Mouse (Mus musculus) gastrocnemius, adult 2 months (tissue): ENCODE results near the gene Pip4k2b. TPM values are rescaled to one million over a fixed set of nuclear protein-coding genes. Genes with fewer than 3 reads are reported as not detected.
A peak's percentile ranks its signal among the peaks of the same experiment; 100 is the strongest.

Source experiments
- DNase-seq: peaks from one replicate; pipeline ENCODE4 v3.0.0; 2022
- H3K27ac ChIP-seq: fragments of 200-600 bp; 2 replicates; pipeline ENCODE4 v1.8.1; 2022; ENCODE audit warnings: mild to moderate bottlenecking
- H3K4me3 ChIP-seq: fragments of 200-600 bp; 2 replicates; pipeline ENCODE4 v1.8.1; 2022; ENCODE audit warnings: mild to moderate bottlenecking, moderate library complexity
- CTCF ChIP-seq: fragments of 200-600 bp; IDR thresholded peaks from 2 replicates; pipeline ENCODE4 v1.8.1; 2022; ENCODE audit warnings: antibody characterized with exemption, mild to moderate bottlenecking, moderate library complexity
- intact Hi-C: fragments of 180-260 bp; cut with DNase I; formaldehyde crosslinking; loops from one replicate; pipeline ENCODE4 v1.15.1; 2025
- microRNA-seq: library from miRNA; unstranded; fragments of <30 nt; microRNA quantifications from one replicate; pipeline ENCODE4 v1.2.0, GENCODE M21; 2021
- total RNA-seq, 2 experiments: library from RNA; stranded (reverse); gene quantifications; 2 replicates each; pipeline ENCODE4 v1.2.3; 2021

Gene Pip4k2b
- total RNA-seq, 2 experiments from 2014 or later = 59.3 to 66.2 TPM

- intact Hi-C loops = no loop called here
These were observed 67.1 kb downstream of the Pip4k2b start for GRCm38 (mm10) chr11:97677381-97677780.

GRCm38 (mm10) chr11:97676050-97676754 lies 68.3 kb downstream of the Pip4k2b start:
- no peak overlapping the region for H3K4me3 ChIP-seq
- no peak for DNase-seq
- H3K27ac ChIP-seq = no peak overlapping the region
- TF ChIP-seq CTCF = no peak
- intact Hi-C loops = no loop called here

More at GRCm38 (mm10) chr11:97677381-97677780, 67.1 kb downstream of the Pip4k2b start:
- no peak for TF ChIP-seq CTCF
- DNase-seq = no peak
- Histone ChIP-seq H3K27ac (no peak overlapping the region), H3K4me3 (no peak overlapping the region)

- no peak overlapping the region for H3K4me3 ChIP-seq
- no peak for DNase-seq
- intact Hi-C loops = no loop called here
- TF ChIP-seq CTCF = no peak
- no peak overlapping the region for H3K27ac ChIP-seq
These were observed 71.4 kb downstream of the Pip4k2b start for GRCm38 (mm10) chr11:97673148-97673547.

- no peak overlapping the region for H3K4me3 ChIP-seq
- peak overlapping the region; percentile 84; the same call in 1 of the 2 replicates for H3K27ac ChIP-seq
- intact Hi-C loops = no loop called here
- DNase-seq = no peak
- no peak for TF ChIP-seq CTCF
These were observed 73.4 kb downstream of the Pip4k2b start for GRCm38 (mm10) chr11:97671177-97671527.

- DNase-seq = peak; percentile 67
- Histone ChIP-seq H3K27ac (peak overlapping the region; percentile 84), H3K4me3 (peak overlapping the region; percentile 51)
- TF ChIP-seq CTCF = peak; percentile 16
- intact Hi-C loops = no loop called here
These were observed 74.0 kb downstream of the Pip4k2b start for GRCm38 (mm10) chr11:97670234-97671176.

- intact Hi-C loops = no loop called here
- DNase-seq = peak; percentile 85
- Histone ChIP-seq H3K27ac (peak overlapping the region; percentile 85), H3K4me3 (peak overlapping the region; percentile 57)
- no peak for TF ChIP-seq CTCF
These were observed 74.7 kb downstream of the Pip4k2b start for GRCm38 (mm10) chr11:97669829-97670228.

- intact Hi-C loops = no loop called here
- peak overlapping the region; percentile 85 for H3K27ac ChIP-seq
- peak; percentile 67 for DNase-seq
- no peak for TF ChIP-seq CTCF
- peak overlapping the region; percentile 57 for H3K4me3 ChIP-seq
These were observed 75.2 kb downstream of the Pip4k2b start for GRCm38 (mm10) chr11:97669268-97669667.

GRCm38 (mm10) chr11:97668160-97668559 lies 76.3 kb downstream of the Pip4k2b start:
- peak overlapping the region; percentile 15; the same call in 1 of the 2 replicates for H3K4me3 ChIP-seq
- peak; percentile 82 for DNase-seq
- TF ChIP-seq CTCF = no peak
- intact Hi-C loops = no loop called here
- H3K27ac ChIP-seq = peak overlapping the region; percentile 85

- no peak overlapping the region for H3K4me3 ChIP-seq
- TF ChIP-seq CTCF = no peak
- peak overlapping the region; percentile 85 for H3K27ac ChIP-seq
- DNase-seq = no peak
- intact Hi-C loops = no loop called here
These were observed 77.7 kb downstream of the Pip4k2b start for GRCm38 (mm10) chr11:97666794-97667193.

GRCm38 (mm10) chr11:97666221-97666620 lies 78.3 kb downstream of the Pip4k2b start:
- Histone ChIP-seq H3K4me3 (no peak overlapping the region), H3K27ac (no peak overlapping the region)
- no peak for DNase-seq
- TF ChIP-seq CTCF = peak; percentile 44
- intact Hi-C loops = no loop called here

- intact Hi-C loops = loop anchor here (2.0 kb wide), 1 partner anchor 19 kb away; the partner anchor contains the start of gene Cisd3
- no peak for DNase-seq
- H3K27ac ChIP-seq = 0 out of 2 replicates have a peak overlapping the region, but pooled peaks have one; percentile 92
- H3K4me3 ChIP-seq = no peak overlapping the region
- no peak for TF ChIP-seq CTCF
These were observed 79.1 kb downstream of the Pip4k2b start for GRCm38 (mm10) chr11:97665431-97665830.

Small RNA genes within 50 kb of the gene (microRNA-seq; reads per million reads assigned to microRNA genes)
- gene Mir6927 (not detected), gene Mir8102 (not detected)

Other genes with a start within 250 kb of the Pip4k2b start
- gene 4933428G20Rik, start 244.4 kb downstream of the Pip4k2b start, total RNA-seq = not detected
- 1 to 10 TPM in 1 of 2 experiments, under 1 TPM in 1; 0.61 to 1.2 TPM for gene Srcin1, start 168.5 kb downstream of the Pip4k2b start, total RNA-seq
- gene Epop, start 115.0 kb downstream of the Pip4k2b start, total RNA-seq = 1 to 10 TPM in 1 of 2 experiments, under 1 TPM in 1; 0.98 to 1.5 TPM
- gene Mllt6, start 81.3 kb downstream of the Pip4k2b start, total RNA-seq = 10 to 100 TPM; 41.9 to 54.7 TPM
- gene Cisd3, start 58.9 kb downstream of the Pip4k2b start, total RNA-seq = 100 to 1,000 TPM in 1 of 2 experiments, 10 to 100 TPM in 1; 96.2 to 111 TPM
- gene Pcgf2, start 44.2 kb downstream of the Pip4k2b start, total RNA-seq = 1 to 10 TPM; 1.7 to 2.9 TPM
- gene Psmb3, start 41.3 kb downstream of the Pip4k2b start, total RNA-seq = 100 to 1,000 TPM; 141 to 159 TPM
- 1 to 10 TPM; 6.2 to 6.5 TPM for gene Cwc25, start 21.9 kb upstream of the Pip4k2b start, total RNA-seq
- gene 1700001P01Rik, start 31.2 kb upstream of the Pip4k2b start, total RNA-seq = under 1 TPM; 0.39 to 0.56 TPM
- 100 to 1,000 TPM; 385 to 521 TPM for gene Rpl23, start 37.7 kb upstream of the Pip4k2b start, total RNA-seq
- 10 to 100 TPM; 10.0 to 16.8 TPM for gene Lasp1, start 54.3 kb upstream of the Pip4k2b start, total RNA-seq
- gene B230217C12Rik, start 96.1 kb upstream of the Pip4k2b start, total RNA-seq = under 1 TPM; 0.23 to 0.50 TPM
- under 1 TPM; 0.14 to 0.20 TPM for gene Fbxo47, start 139.4 kb upstream of the Pip4k2b start, total RNA-seq
- 1 to 10 TPM; 3.0 to 3.1 TPM for gene Plxdc1, start 241.7 kb upstream of the Pip4k2b start, total RNA-seq